Mouse (Mus musculus) layer of hippocampus, adult 18-20 months (tissue): ENCODE measurements at regions not wholly inside any gene's neighbourhood (a gene's known extent, or its start where the extent isn't known, plus 50 kb on each side); places are given as distances from the start of the nearest gene placed in this dataset.

Source experiments
- DNase-seq, 2 experiments: peaks; one replicate each; pipeline ENCODE4 v3.0.0; 2022; ENCODE audit warnings: low spot score in 2 of 2

- DNase-seq, result no peak
These were observed 702.2 kb upstream of the Tyrp1 start for GRCm38 (mm10) chr4:80131623-80132301.

GRCm38 (mm10) chr4:80140261-80140660 is 693.7 kb upstream of the Tyrp1 start:
- DNase-seq, result no peak

GRCm38 (mm10) chr4:80159842-80160241 is 674.1 kb upstream of the Tyrp1 start:
- DNase-seq, result no peak

DNA sequence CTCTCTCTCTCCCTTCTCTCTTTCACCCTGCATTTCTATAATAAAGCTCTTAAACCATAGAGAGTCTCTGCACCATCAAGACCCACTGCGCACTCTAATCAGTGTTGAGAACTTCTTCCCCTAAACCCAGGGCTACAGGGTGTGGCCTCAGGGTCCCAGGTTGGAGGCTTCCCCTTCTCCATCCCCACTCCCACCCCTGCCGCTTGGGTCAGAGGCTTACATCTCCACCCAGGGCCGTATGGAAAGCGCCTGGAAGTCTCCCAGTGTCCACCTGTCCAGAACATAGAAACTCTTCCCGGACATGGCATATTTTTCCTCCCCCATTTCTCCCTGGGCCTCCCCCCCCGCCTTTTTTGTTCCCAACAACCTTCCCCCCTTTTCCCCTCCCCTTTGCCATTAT is 660.7 kb upstream of the Tyrp1 start:
- no peak for DNase-seq

DNA sequence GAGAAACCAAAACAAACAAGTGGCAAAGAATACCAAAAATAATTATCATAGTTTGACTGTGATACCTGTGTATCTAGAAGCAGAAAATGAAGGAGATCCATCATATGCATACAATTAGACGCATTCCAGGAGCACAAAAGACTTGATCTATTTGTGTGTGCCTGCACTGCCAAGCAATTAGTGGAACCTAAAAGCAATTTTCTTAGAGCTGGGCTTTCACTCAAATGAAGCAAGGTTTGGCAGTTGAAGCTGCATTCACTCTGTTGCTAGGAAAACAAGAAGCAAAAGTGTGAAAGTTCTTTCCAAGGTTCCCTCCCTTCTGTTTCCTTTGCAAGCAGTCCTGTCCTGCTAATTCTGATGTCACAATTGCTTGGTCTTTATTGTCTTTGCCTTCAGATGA is 631.7 kb upstream of the Tyrp1 start:
- peak in 1 of 2 experiments; percentile 7 for DNase-seq

DNA sequence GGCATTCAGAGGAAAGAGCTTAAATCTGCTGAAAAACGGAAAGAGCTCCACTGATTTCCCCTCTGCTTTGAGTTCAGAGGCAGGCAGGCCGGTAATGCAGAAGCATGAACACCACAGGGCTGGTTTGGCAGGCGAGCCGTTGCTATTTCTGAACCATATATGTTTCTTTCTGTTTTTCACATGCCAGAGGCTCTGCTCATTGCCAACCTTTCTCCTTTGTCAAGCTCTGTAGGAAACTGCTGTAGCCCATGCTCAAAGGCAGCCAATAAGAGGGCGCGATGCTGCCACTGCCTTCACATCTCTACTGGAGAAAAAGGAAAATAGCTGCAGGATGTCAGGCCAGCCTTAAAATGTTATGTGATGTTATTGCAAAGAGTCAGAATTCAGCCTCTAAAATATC is 630.0 kb upstream of the Tyrp1 start:
- DNase-seq, result peak in 1 of 2 experiments; percentile 41

- peak in 1 of 2 experiments; percentile 5 for DNase-seq
These were observed 629.5 kb upstream of the Tyrp1 start for GRCm38 (mm10) chr4:80204374-80204773.
